Mouse (Mus musculus) macrophage (primary cell): ENCODE measurements around the gene Itga9. TPM values are rescaled to one million over a fixed set of nuclear protein-coding genes. Genes with fewer than 3 reads are reported as not detected.

Source experiments
- H3K27ac ChIP-seq: fragments of 350-480 bp; formaldehyde crosslinking; 2 replicates; pipeline ENCODE4 v1.9.0; 2021
- H3K36me3 ChIP-seq: fragments of 350-480 bp; formaldehyde crosslinking; 2 replicates; pipeline ENCODE4 v1.9.0; 2021; ENCODE audit errors: inconsistent target
- H3K4me3 ChIP-seq: fragments of 350-480 bp; formaldehyde crosslinking; 2 replicates; pipeline ENCODE4 v1.9.0; 2021; ENCODE audit errors: inconsistent target
- H3K79me2 ChIP-seq: fragments of 350-480 bp; formaldehyde crosslinking; 2 replicates; pipeline ENCODE4 v1.9.0; 2021; ENCODE audit errors: inconsistent target
- WGBS: methylation state at CpG from one replicate; pipeline ENCODE4 v1.1.7; 2026; ENCODE audit warnings: inconsistent platforms; ENCODE audit not compliant: missing documents; 5-methylcytosine and 5-hydroxymethylcytosine counted together
- polyA plus RNA-seq: library from polyadenylated mRNA; stranded (reverse); fragments of 250-400 nt; gene quantifications from 3 replicates; pipeline ENCODE4 v1.2.4, GENCODE M21; 2018; ENCODE audit warnings: inconsistent platforms

Itga9 gene
- polyA plus RNA-seq, 1 experiment from 2014 or later = 12.3 TPM

- WGBS = 59% methylated on average over 12 of the region's 12 CpGs
- no peaks in the 10 kb centered on the region for H3K79me2 ChIP-seq
- H3K4me3 ChIP-seq = no peak overlapping the region
- no peak overlapping the region for H3K27ac ChIP-seq
- no peaks in the 10 kb centered on the region for H3K36me3 ChIP-seq
Measured at GRCm38 (mm10) chr9:118920798-118921515, 314.5 kb downstream of the Itga9 start.

GRCm38 (mm10) chr9:118921926-118922325, 315.4 kb downstream of the Itga9 start:
- Histone ChIP-seq H3K4me3 (no peak overlapping the region), H3K27ac (no peak overlapping the region)
- WGBS = 11% methylated on average over 3 of the region's 3 CpGs

GRCm38 (mm10) chr9:118924554-118925085, 318.1 kb downstream of the Itga9 start:
- H3K36me3 ChIP-seq = no peaks in the 10 kb centered on the region
- H3K4me3 ChIP-seq = peak overlapping the region; percentile 70
- WGBS = 51% methylated on average over 16 of the region's 16 CpGs
- no peak overlapping the region for H3K27ac ChIP-seq
- no peaks in the 10 kb centered on the region for H3K79me2 ChIP-seq

More at GRCm38 (mm10) chr9:118921926-118922325, 315.4 kb downstream of the Itga9 start:
- no peaks in the 10 kb centered on the region for H3K79me2 ChIP-seq
- H3K36me3 ChIP-seq = no peaks in the 10 kb centered on the region

GRCm38 (mm10) chr9:118925286-118926110, 319.0 kb downstream of the Itga9 start:
- H3K79me2 ChIP-seq = no peaks in the 10 kb centered on the region; the same call in 1 of the 2 replicates
- H3K36me3 ChIP-seq = no peaks in the 10 kb centered on the region
- H3K4me3 ChIP-seq = peak overlapping the region; percentile 70
- H3K27ac ChIP-seq = peak overlapping the region; percentile 53
- WGBS = under 1% methylated on average over 48 of the region's 53 CpGs

GRCm38 (mm10) chr9:118926111-118926650, 319.7 kb downstream of the Itga9 start, which contains the start of gene Ctdspl:
TSS of gene Ctdspl (plus strand) at chr9:118926453.
- H3K27ac ChIP-seq = peak within 1 kb of the TSS; percentile 53
- no peaks in the 10 kb centered on the region; the same call in 1 of the 2 replicates for H3K79me2 ChIP-seq
- peak within 1 kb of the TSS; percentile 70 for H3K4me3 ChIP-seq
- no peaks in the 10 kb centered on the region for H3K36me3 ChIP-seq
- under 1% methylated on average over 46 of the region's 73 CpGs for WGBS

GRCm38 (mm10) chr9:118926688-118927321, 320.3 kb downstream of the Itga9 start:
- no peaks in the 10 kb centered on the region for H3K36me3 ChIP-seq
- H3K79me2 ChIP-seq = no peaks in the 10 kb centered on the region; the same call in 1 of the 2 replicates
- no peak overlapping the region for H3K27ac ChIP-seq
- peak overlapping the region; percentile 22; the same call in 1 of the 2 replicates for H3K4me3 ChIP-seq
- WGBS = 2% methylated on average over 29 of the region's 68 CpGs

GRCm38 (mm10) chr9:118927501-118927900, 321.0 kb downstream of the Itga9 start:
- H3K4me3 ChIP-seq = peak overlapping the region; percentile 22; the same call in 1 of the 2 replicates
- no peaks in the 10 kb centered on the region; the same call in 1 of the 2 replicates for H3K79me2 ChIP-seq
- H3K27ac ChIP-seq = no peak overlapping the region
- no peaks in the 10 kb centered on the region for H3K36me3 ChIP-seq
- 15% methylated on average over 7 of the region's 8 CpGs for WGBS

- no peak overlapping the region for H3K27ac ChIP-seq
- 61% methylated on average over 2 of the region's 2 CpGs for WGBS
- H3K4me3 ChIP-seq = no peak overlapping the region
- H3K36me3 ChIP-seq = no peaks in the 10 kb centered on the region
- no peaks in the 10 kb centered on the region; the same call in 1 of the 2 replicates for H3K79me2 ChIP-seq
Measured at GRCm38 (mm10) chr9:118928007-118928406, 321.5 kb downstream of the Itga9 start.

GRCm38 (mm10) chr9:118928656-118929055, 322.2 kb downstream of the Itga9 start:
- WGBS = 83% methylated on average over 7 of the region's 7 CpGs
- no peak overlapping the region for H3K27ac ChIP-seq
- no peak overlapping the region for H3K4me3 ChIP-seq
- H3K36me3 ChIP-seq = no peaks in the 10 kb centered on the region
- no peaks in the 10 kb centered on the region; the same call in 1 of the 2 replicates for H3K79me2 ChIP-seq

GRCm38 (mm10) chr9:118930611-118931010, 324.1 kb downstream of the Itga9 start:
- Histone ChIP-seq H3K4me3 (no peak overlapping the region), H3K27ac (no peak overlapping the region), H3K79me2 (no peaks in the 10 kb centered on the region; the same call in 1 of the 2 replicates), H3K36me3 (no peaks in the 10 kb centered on the region)
- WGBS = 92% methylated on average over 9 of the region's 9 CpGs

- H3K4me3 ChIP-seq = no peak overlapping the region
- no peaks in the 10 kb centered on the region for H3K36me3 ChIP-seq
- H3K79me2 ChIP-seq = no peaks in the 10 kb centered on the region; the same call in 1 of the 2 replicates
- WGBS = 93% methylated on average over 9 of the region's 9 CpGs
- H3K27ac ChIP-seq = no peak overlapping the region
Measured at GRCm38 (mm10) chr9:118933800-118934199, 327.3 kb downstream of the Itga9 start.

GRCm38 (mm10) chr9:118934319-118934718, 327.8 kb downstream of the Itga9 start:
- no peak overlapping the region for H3K27ac ChIP-seq
- no peaks in the 10 kb centered on the region for H3K36me3 ChIP-seq
- H3K4me3 ChIP-seq = no peak overlapping the region
- no peaks in the 10 kb centered on the region; the same call in 1 of the 2 replicates for H3K79me2 ChIP-seq
- WGBS = 91% methylated on average over 12 of the region's 12 CpGs

GRCm38 (mm10) chr9:118935098-118935497, 328.6 kb downstream of the Itga9 start:
- WGBS = 85% methylated on average over 13 of the region's 13 CpGs
- Histone ChIP-seq H3K36me3 (no peaks in the 10 kb centered on the region), H3K79me2 (no peaks in the 10 kb centered on the region; the same call in 1 of the 2 replicates), H3K27ac (no peak overlapping the region), H3K4me3 (no peak overlapping the region)

GRCm38 (mm10) chr9:118936071-118936470, 329.6 kb downstream of the Itga9 start:
- no peak overlapping the region for H3K27ac ChIP-seq
- H3K79me2 ChIP-seq = no peaks in the 10 kb centered on the region; the same call in 1 of the 2 replicates
- H3K4me3 ChIP-seq = no peak overlapping the region
- 74% methylated on average over 10 of the region's 12 CpGs for WGBS
- H3K36me3 ChIP-seq = no peaks in the 10 kb centered on the region
